Mouse (Mus musculus): Measurements from ENCODE around the gene Foxp1.

GRCm38 (mm10) chr6:99186569-99186968 is 336.0 kb downstream of the Foxp1 start:
- TF ChIP-seq CTCF (IDR thresholded peaks at IDR 0.05; ENCODE audit: low read depth, low read length), result no peak
- no peak for TF ChIP-seq GATA1 (IDR thresholded peaks at IDR 0.05; ENCODE audit: borderline replicate concordance, low read length)
- no peak for TF ChIP-seq TAL1 (conservative IDR thresholded peaks at IDR 0.05; ENCODE audit: low read depth, low read length)

Data from G1E (cell line).